Mouse (Mus musculus): Measurements from ENCODE around the gene Sco2. TPM values are rescaled to one million over a fixed set of nuclear protein-coding genes. Genes with fewer than 3 reads are reported as not detected.
A peak's percentile ranks its signal among the peaks of the same experiment; 100 is the strongest.

Gene Sco2
- polyA plus RNA-seq, 2 experiments, result 7.5 to 19.8 TPM

GRCm38 (mm10) chr15:89374340-89374739 lies 694 bp upstream of the Sco2 start:
- DNase-seq (ENCODE audit: low spot score) (no peak), ATAC-seq (ENCODE audit: low FRiP score, low read depth) (no peak)
- Histone ChIP-seq H3K27me3 (ENCODE audit: control insufficient read depth, insufficient read depth, low read length) (peaks cover 36% of the 10 kb centered on the region), H3K36me3 (ENCODE audit: control insufficient read depth, insufficient read depth, low read length) (peaks cover 34% of the 10 kb centered on the region), H3K4me3 (replicated peaks; ENCODE audit: low read length) (peak overlapping the region; percentile 71), H3K9me3 (ENCODE audit: control insufficient read depth, low read length) (no peaks in the 10 kb centered on the region), H3K4me2 (replicated peaks; ENCODE audit: low read depth, low read length, severe bottlenecking) (peak overlapping the region; percentile 91), H3K4me1 (ENCODE audit: control insufficient read depth, insufficient read depth, low read length) (peaks cover 22% of the 10 kb centered on the region), H3K27ac (replicated peaks; ENCODE audit: low read depth, low read length) (no peak overlapping the region; the same call in 1 of the 2 replicates), H3K9ac (ENCODE audit: low read depth, low read length, severe bottlenecking) (peak overlapping the region; percentile 74)
- 52% methylated on average over 9 of the region's 9 CpGs for WGBS
- no peak for TF ChIP-seq POLR2A (IDR thresholded peaks at IDR 0.05; ENCODE audit: borderline replicate concordance, extremely low read depth, insufficient read depth, insufficient read length)

- Histone ChIP-seq H3K9ac (ENCODE audit: low read depth, low read length, severe bottlenecking) (peak overlapping the region; percentile 74), H3K4me2 (replicated peaks; ENCODE audit: low read depth, low read length, severe bottlenecking) (peak overlapping the region; percentile 91), H3K27ac (replicated peaks; ENCODE audit: low read depth, low read length) (peak overlapping the region; percentile 86), H3K4me3 (replicated peaks; ENCODE audit: low read length) (peak overlapping the region; percentile 71), H3K9me3 (ENCODE audit: control insufficient read depth, low read length) (no peaks in the 10 kb centered on the region), H3K27me3 (ENCODE audit: control insufficient read depth, insufficient read depth, low read length) (peaks cover 24% of the 10 kb centered on the region), H3K36me3 (ENCODE audit: control insufficient read depth, insufficient read depth, low read length) (peaks cover 45% of the 10 kb centered on the region), H3K4me1 (ENCODE audit: control insufficient read depth, insufficient read depth, low read length) (peaks cover 12% of the 10 kb centered on the region)
- ATAC-seq (ENCODE audit: low FRiP score, low read depth) (peak; percentile 69), DNase-seq (ENCODE audit: low spot score) (peak; percentile 72)
- 2% methylated on average over 35 of the region's 35 CpGs for WGBS
- TF ChIP-seq POLR2A (IDR thresholded peaks at IDR 0.05; ENCODE audit: borderline replicate concordance, extremely low read depth, insufficient read depth, insufficient read length), result no peak
Observed at GRCm38 (mm10) chr15:89373027-89373761, 452 bp downstream of the Sco2 start.

- no peak overlapping the region for H3K9ac ChIP-seq (ENCODE audit: low read depth, low read length, severe bottlenecking)
- peak overlapping the region; percentile 71; the same call in 1 of the 2 replicates for H3K4me3 ChIP-seq (replicated peaks; ENCODE audit: low read length)
- DNase-seq (ENCODE audit: low spot score) (no peak), ATAC-seq (ENCODE audit: low FRiP score, low read depth) (no peak)
- no peak for TF ChIP-seq POLR2A (IDR thresholded peaks at IDR 0.05; ENCODE audit: borderline replicate concordance, extremely low read depth, insufficient read depth, insufficient read length)
- peaks cover 9% of the 10 kb centered on the region; the same call in 1 of the 2 replicates for H3K4me1 ChIP-seq (ENCODE audit: control insufficient read depth, insufficient read depth, low read length)
- H3K9me3 ChIP-seq (ENCODE audit: control insufficient read depth, low read length), result no peaks in the 10 kb centered on the region
- WGBS, result 84% methylated on average over 7 of the region's 7 CpGs
- peaks cover 18% of the 10 kb centered on the region for H3K27me3 ChIP-seq (ENCODE audit: control insufficient read depth, insufficient read depth, low read length)
- peak overlapping the region; percentile 91 for H3K4me2 ChIP-seq (replicated peaks; ENCODE audit: low read depth, low read length, severe bottlenecking)
- H3K36me3 ChIP-seq (ENCODE audit: control insufficient read depth, insufficient read depth, low read length), result peaks cover 52% of the 10 kb centered on the region
- no peak overlapping the region for H3K27ac ChIP-seq (replicated peaks; ENCODE audit: low read depth, low read length)
Observed at GRCm38 (mm10) chr15:89372536-89372935, 1.1 kb downstream of the Sco2 start.

GRCm38 (mm10) chr15:89372068-89372467 lies 1.6 kb downstream of the Sco2 start:
- DNase-seq (ENCODE audit: low spot score) (no peak), ATAC-seq (ENCODE audit: low FRiP score, low read depth) (no peak)
- Histone ChIP-seq H3K9me3 (ENCODE audit: control insufficient read depth, low read length) (no peaks in the 10 kb centered on the region), H3K4me1 (ENCODE audit: control insufficient read depth, insufficient read depth, low read length) (peaks cover 9% of the 10 kb centered on the region; the same call in 1 of the 2 replicates), H3K27me3 (ENCODE audit: control insufficient read depth, insufficient read depth, low read length) (peaks cover 13% of the 10 kb centered on the region), H3K36me3 (ENCODE audit: control insufficient read depth, insufficient read depth, low read length) (peaks cover 57% of the 10 kb centered on the region), H3K27ac (replicated peaks; ENCODE audit: low read depth, low read length) (no peak overlapping the region), H3K9ac (ENCODE audit: low read depth, low read length, severe bottlenecking) (no peak overlapping the region), H3K4me3 (replicated peaks; ENCODE audit: low read length) (no peak overlapping the region), H3K4me2 (replicated peaks; ENCODE audit: low read depth, low read length, severe bottlenecking) (no peak overlapping the region)
- WGBS, result 90% methylated on average over 13 of the region's 13 CpGs
- TF ChIP-seq POLR2A (IDR thresholded peaks at IDR 0.05; ENCODE audit: borderline replicate concordance, extremely low read depth, insufficient read depth, insufficient read length), result no peak

- Histone ChIP-seq H3K4me3 (replicated peaks; ENCODE audit: low read length) (no peak overlapping the region), H3K9ac (ENCODE audit: low read depth, low read length, severe bottlenecking) (no peak overlapping the region), H3K4me1 (ENCODE audit: control insufficient read depth, insufficient read depth, low read length) (no peaks in the 10 kb centered on the region), H3K4me2 (replicated peaks; ENCODE audit: low read depth, low read length, severe bottlenecking) (no peak overlapping the region), H3K27ac (replicated peaks; ENCODE audit: low read depth, low read length) (no peak overlapping the region), H3K36me3 (ENCODE audit: control insufficient read depth, insufficient read depth, low read length) (peaks cover 97% of the 10 kb centered on the region), H3K9me3 (ENCODE audit: control insufficient read depth, low read length) (no peaks in the 10 kb centered on the region), H3K27me3 (ENCODE audit: control insufficient read depth, insufficient read depth, low read length) (no peaks in the 10 kb centered on the region)
- DNase-seq (ENCODE audit: low spot score) (no peak), ATAC-seq (ENCODE audit: low FRiP score, low read depth) (no peak)
- WGBS, result 96% methylated on average over 4 of the region's 4 CpGs
- TF ChIP-seq POLR2A (IDR thresholded peaks at IDR 0.05; ENCODE audit: borderline replicate concordance, extremely low read depth, insufficient read depth, insufficient read length), result no peak
Observed at GRCm38 (mm10) chr15:89365141-89365551, 8.5 kb downstream of the Sco2 start.
